Mouse (Mus musculus): ENCODE results near the gene Smurf1. TPM values are rescaled to one million over a fixed set of nuclear protein-coding genes. Genes with fewer than 3 reads are reported as not detected.

Gene Smurf1
- total and polyA plus RNA-seq, 2 experiments from 2014 or later = 9.1 to 29.9 TPM

DNA sequence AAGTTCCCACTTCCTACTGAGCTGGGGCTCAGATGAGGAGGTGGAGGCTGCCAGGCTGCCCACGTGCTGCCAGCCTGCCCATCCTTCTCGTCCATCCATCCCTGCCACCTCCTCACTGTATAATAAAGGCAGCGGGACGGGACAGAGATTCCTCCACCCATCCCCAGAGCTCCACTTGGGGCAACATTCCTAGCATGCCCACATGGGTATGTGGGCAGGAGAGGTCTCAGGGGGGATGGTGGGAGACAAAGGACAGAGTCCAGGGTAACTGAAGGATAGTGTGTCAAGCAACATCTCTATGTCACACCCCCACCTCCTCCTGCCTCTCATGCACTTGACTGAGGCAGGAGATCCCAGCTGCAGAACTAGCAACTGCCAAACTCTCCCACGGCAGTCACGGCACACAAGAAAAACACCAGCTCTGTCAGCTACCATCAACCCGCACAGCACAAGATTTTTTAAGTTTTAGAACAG is 51.2 kb downstream of the Smurf1 start:
- DNase-seq (ENCODE audit: low spot score) (no peak), ATAC-seq (ENCODE audit: insufficient read depth, low read depth) (peak; percentile 40; the same call in 1 of the 2 replicates)
- Histone ChIP-seq H3K9me3 (replicated peaks; ENCODE audit: control insufficient read depth, low read length) (no peaks in the 10 kb centered on the region), H3K9ac (replicated peaks; ENCODE audit: low read depth, low read length) (no peak overlapping the region), H3K4me3 (ENCODE audit: low read depth, low read length) (no peak overlapping the region), H3K27ac (ENCODE audit: low read depth) (no peak overlapping the region; the same call in 1 of the 2 replicates), H3K27me3 (ENCODE audit: control insufficient read depth, insufficient read depth, low read length) (no peaks in the 10 kb centered on the region), H3K36me3 (replicated peaks; ENCODE audit: control insufficient read depth, insufficient read depth, low read length) (no peaks in the 10 kb centered on the region), H3K4me1 (ENCODE audit: control insufficient read depth, insufficient read depth) (peaks cover 48% of the 10 kb centered on the region), H3K4me2 (ENCODE audit: low read depth, low read length) (peak overlapping the region; percentile 25; the same call in 1 of the 2 replicates)
- TF ChIP-seq CTCF (IDR thresholded peaks at IDR 0.05; ENCODE audit: low read depth) (no peak), EP300 (IDR thresholded peaks at IDR 0.05; ENCODE audit: low read depth) (no peak)
- 37% methylated on average over 7 of the region's 7 CpGs for WGBS

DNA sequence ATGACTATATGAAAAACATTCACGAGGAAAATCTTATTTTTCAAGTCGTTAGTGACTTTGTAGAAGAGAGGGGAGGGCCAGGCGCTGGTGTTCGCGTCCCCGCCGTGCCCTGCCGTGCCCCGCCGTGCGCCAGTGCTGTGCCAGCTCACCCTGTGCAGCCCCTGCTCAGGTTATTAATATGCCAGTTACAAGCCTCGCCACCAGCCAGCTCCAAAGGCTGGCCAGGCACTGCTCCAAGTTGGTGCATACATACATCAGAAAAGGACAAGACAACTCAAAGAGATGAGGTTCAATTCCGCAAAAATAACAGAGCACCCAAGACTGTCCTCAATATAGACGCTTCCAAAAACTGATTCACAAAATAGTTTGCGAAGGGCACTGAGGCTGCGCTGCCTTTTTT is 51.7 kb downstream of the Smurf1 start:
- Histone ChIP-seq H3K9me3 (replicated peaks; ENCODE audit: control insufficient read depth, low read length) (no peaks in the 10 kb centered on the region), H3K27me3 (ENCODE audit: control insufficient read depth, insufficient read depth, low read length) (no peaks in the 10 kb centered on the region), H3K4me3 (ENCODE audit: low read depth, low read length) (no peak overlapping the region), H3K9ac (replicated peaks; ENCODE audit: low read depth, low read length) (no peak overlapping the region), H3K4me1 (ENCODE audit: control insufficient read depth, insufficient read depth) (peaks cover 48% of the 10 kb centered on the region), H3K36me3 (replicated peaks; ENCODE audit: control insufficient read depth, insufficient read depth, low read length) (no peaks in the 10 kb centered on the region), H3K4me2 (ENCODE audit: low read depth, low read length) (peak overlapping the region; percentile 25; the same call in 1 of the 2 replicates), H3K27ac (ENCODE audit: low read depth) (no peak overlapping the region; the same call in 1 of the 2 replicates)
- WGBS = 70% methylated on average over 16 of the region's 16 CpGs
- DNase-seq (ENCODE audit: low spot score) = no peak
- no peak for TF ChIP-seq EP300 (IDR thresholded peaks at IDR 0.05; ENCODE audit: low read depth)
- no peak for TF ChIP-seq CTCF (IDR thresholded peaks at IDR 0.05; ENCODE audit: low read depth)
- ATAC-seq (ENCODE audit: insufficient read depth, low read depth) = no peak

DNA sequence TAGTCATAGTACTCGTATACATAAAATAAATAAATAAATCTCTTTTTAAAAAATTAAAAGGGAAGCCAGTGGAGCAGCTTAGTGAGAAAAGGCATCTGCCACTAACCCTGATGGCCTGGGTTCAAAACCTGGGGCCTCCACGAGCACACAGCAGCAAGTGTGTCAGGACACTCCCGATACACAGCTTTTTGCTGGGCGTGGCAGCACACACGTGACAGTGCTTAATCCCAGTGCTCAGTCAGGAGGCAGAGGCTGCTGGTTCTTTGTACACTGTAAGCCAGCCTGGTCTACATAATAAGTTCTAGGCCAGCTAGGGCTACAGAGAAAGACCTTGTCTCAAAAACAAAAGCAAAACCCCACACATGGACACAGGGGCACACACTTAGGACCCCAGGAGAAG is 52.3 kb downstream of the Smurf1 start:
- Histone ChIP-seq H3K4me3 (ENCODE audit: low read depth, low read length) (no peak overlapping the region), H3K9me3 (replicated peaks; ENCODE audit: control insufficient read depth, low read length) (no peaks in the 10 kb centered on the region), H3K9ac (replicated peaks; ENCODE audit: low read depth, low read length) (no peak overlapping the region), H3K27me3 (ENCODE audit: control insufficient read depth, insufficient read depth, low read length) (no peaks in the 10 kb centered on the region), H3K27ac (ENCODE audit: low read depth) (no peak overlapping the region), H3K36me3 (replicated peaks; ENCODE audit: control insufficient read depth, insufficient read depth, low read length) (no peaks in the 10 kb centered on the region), H3K4me2 (ENCODE audit: low read depth, low read length) (no peak overlapping the region), H3K4me1 (ENCODE audit: control insufficient read depth, insufficient read depth) (peaks cover 48% of the 10 kb centered on the region)
- DNase-seq (ENCODE audit: low spot score) = no peak
- TF ChIP-seq CTCF (IDR thresholded peaks at IDR 0.05; ENCODE audit: low read depth) (no peak), EP300 (IDR thresholded peaks at IDR 0.05; ENCODE audit: low read depth) (no peak)
- 91% methylated on average over 5 of the region's 5 CpGs for WGBS
- ATAC-seq (ENCODE audit: insufficient read depth, low read depth) = no peak

DNA sequence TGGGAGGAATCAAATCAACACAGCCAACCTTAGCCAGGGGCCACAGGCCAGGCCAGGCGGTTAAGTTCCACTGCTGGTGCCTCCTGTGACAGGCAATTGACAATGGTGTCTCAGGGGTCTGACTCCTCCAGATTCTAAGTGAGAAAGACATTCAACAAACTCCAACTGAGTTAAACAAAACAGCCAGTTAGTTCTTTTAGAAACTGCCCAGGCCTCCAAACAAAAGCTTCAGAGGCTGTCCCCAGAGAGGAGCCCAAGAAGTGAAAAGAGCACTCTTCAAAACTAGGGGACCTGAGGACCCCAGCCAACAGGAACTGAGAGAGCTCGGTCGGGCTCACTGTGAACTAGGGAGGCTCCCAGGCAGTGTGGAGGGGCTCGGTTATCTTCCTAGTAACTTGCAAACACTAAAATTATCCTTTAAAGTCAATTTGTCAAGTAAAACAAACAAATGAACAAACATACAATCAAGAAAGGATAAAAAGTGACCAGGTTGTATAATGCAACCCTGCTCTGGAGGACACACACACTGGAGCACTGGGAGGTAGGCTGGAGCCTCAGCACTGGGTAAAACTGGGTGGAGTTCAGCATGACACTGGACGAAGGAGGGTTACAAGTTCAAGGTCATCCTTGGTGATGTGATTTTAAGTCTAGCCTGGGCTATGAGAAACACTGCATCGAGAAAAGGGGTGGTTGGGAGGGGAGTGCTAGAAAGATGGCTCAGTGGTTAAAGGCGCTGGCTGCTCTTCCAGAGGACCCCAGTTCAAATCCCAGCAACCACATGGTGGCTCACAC is 52.9 kb downstream of the Smurf1 start:
- H3K4me2 ChIP-seq (ENCODE audit: low read depth, low read length) = no peak overlapping the region
- DNase-seq (ENCODE audit: low spot score) (no peak), ATAC-seq (ENCODE audit: insufficient read depth, low read depth) (no peak)
- H3K4me3 ChIP-seq (ENCODE audit: low read depth, low read length) = no peak overlapping the region
- H3K27ac ChIP-seq (ENCODE audit: low read depth) = no peak overlapping the region
- no peaks in the 10 kb centered on the region for H3K27me3 ChIP-seq (ENCODE audit: control insufficient read depth, insufficient read depth, low read length)
- H3K9ac ChIP-seq (replicated peaks; ENCODE audit: low read depth, low read length) = no peak overlapping the region
- TF ChIP-seq CTCF (IDR thresholded peaks at IDR 0.05; ENCODE audit: low read depth) (no peak), EP300 (IDR thresholded peaks at IDR 0.05; ENCODE audit: low read depth) (no peak)
- 77% methylated on average over 7 of the region's 7 CpGs for WGBS
- H3K36me3 ChIP-seq (replicated peaks; ENCODE audit: control insufficient read depth, insufficient read depth, low read length) = no peaks in the 10 kb centered on the region
- peaks cover 48% of the 10 kb centered on the region for H3K4me1 ChIP-seq (ENCODE audit: control insufficient read depth, insufficient read depth)
- no peaks in the 10 kb centered on the region for H3K9me3 ChIP-seq (replicated peaks; ENCODE audit: control insufficient read depth, low read length)

- H3K36me3 ChIP-seq (replicated peaks; ENCODE audit: control insufficient read depth, insufficient read depth, low read length) = no peaks in the 10 kb centered on the region
- no peaks in the 10 kb centered on the region for H3K9me3 ChIP-seq (replicated peaks; ENCODE audit: control insufficient read depth, low read length)
- H3K27me3 ChIP-seq (ENCODE audit: control insufficient read depth, insufficient read depth, low read length) = no peaks in the 10 kb centered on the region
- no peak for DNase-seq (ENCODE audit: low spot score)
- H3K4me3 ChIP-seq (ENCODE audit: low read depth, low read length) = no peak overlapping the region
- 46% methylated on average over 4 of the region's 4 CpGs for WGBS
- no peak overlapping the region for H3K9ac ChIP-seq (replicated peaks; ENCODE audit: low read depth, low read length)
- ATAC-seq (ENCODE audit: insufficient read depth, low read depth) = peak; percentile 34; the same call in 1 of the 2 replicates
- H3K4me1 ChIP-seq (ENCODE audit: control insufficient read depth, insufficient read depth) = peaks cover 27% of the 10 kb centered on the region
- TF ChIP-seq EP300 (IDR thresholded peaks at IDR 0.05; ENCODE audit: low read depth) (no peak), CTCF (IDR thresholded peaks at IDR 0.05; ENCODE audit: low read depth) (no peak)
- no peak overlapping the region for H3K27ac ChIP-seq (ENCODE audit: low read depth)
- no peak overlapping the region for H3K4me2 ChIP-seq (ENCODE audit: low read depth, low read length)
Measured at GRCm38 (mm10) chr5:144909521-144909920, 56.1 kb downstream of the Smurf1 start.
